In the genomic region with DNA sequence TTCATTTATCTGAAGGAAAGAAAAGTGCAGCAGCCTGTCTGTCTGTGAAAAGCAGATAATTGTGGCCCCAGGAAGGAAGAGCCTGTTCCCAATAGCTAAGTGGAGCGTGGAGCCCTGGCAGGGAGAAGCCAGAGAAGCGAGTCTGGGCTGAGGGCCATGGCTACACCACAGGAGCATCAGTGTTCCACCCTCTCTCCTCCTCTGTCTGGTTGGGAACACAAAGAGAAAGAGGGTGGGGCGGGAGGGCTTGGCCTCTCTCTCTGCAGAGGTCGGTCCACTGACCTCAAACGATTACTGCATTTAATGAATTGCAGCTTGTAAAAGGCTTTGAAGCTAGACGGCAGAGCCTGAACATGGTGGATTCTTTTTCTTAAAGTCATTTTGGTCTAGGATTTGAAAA, we compare ENCODE assay signal across 13 mouse cellular contexts.
A peak's percentile ranks its signal among the peaks of the same experiment; 100 is the strongest.
DNase-seq lines count a peak whose midpoint lies in the region; ATAC-seq and TF ChIP-seq lines count a peak whose summit lies in the region.
"Had no signal": no experiment of that assay in that cellular context is flagged by ENCODE, and none has a peak within 500 bp of the region (broad histone marks: within the 10 kb centered on the region; RNA-seq: fewer than 3 reads in every experiment).

No protein-coding gene starts in this region.

- H3K4me1 ChIP-seq in hindbrain, postnatal 0 days (ENCODE audit: insufficient read depth, low read length): no peaks in the 10 kb centered on the region; the same call in 1 of the 2 replicates
- no peaks in the 10 kb centered on the region for H3K4me1 ChIP-seq in hindbrain, embryonic 11.5 days (replicated peaks; ENCODE audit: control insufficient read depth, insufficient read depth, low read length)
- H3K4me1 ChIP-seq in embryonic facial prominence, embryonic 11.5 days (ENCODE audit: control insufficient read depth, insufficient read depth, low read length): no peaks in the 10 kb centered on the region
- H3K4me1 ChIP-seq: limb, embryonic 13.5 days had no signal

- H3K9ac ChIP-seq in hindbrain, postnatal 0 days (replicated peaks; ENCODE audit: low read length): no peak overlapping the region
- no peak overlapping the region for H3K9ac ChIP-seq in hindbrain, embryonic 11.5 days (ENCODE audit: low read depth, low read length)
- H3K9ac ChIP-seq in embryonic facial prominence, embryonic 11.5 days (replicated peaks; ENCODE audit: low read length): no peak overlapping the region
- H3K9ac ChIP-seq: embryonic facial prominence, embryonic 12.5 days; limb, embryonic 13.5 days had no signal

- WGBS in hindbrain, postnatal 0 days: 18% methylated on average over 6 of the region's 6 CpGs
- WGBS in hindbrain, embryonic 11.5 days: 18% methylated on average over 6 of the region's 6 CpGs
- 18% methylated on average over 6 of the region's 6 CpGs for WGBS in embryonic facial prominence, embryonic 11.5 days

- TF ChIP-seq CTCF in hindbrain, postnatal 0 days (IDR thresholded peaks at IDR 0.05; ENCODE audit: low read depth): no peak

- H3K4me2 ChIP-seq in hindbrain, postnatal 0 days (ENCODE audit: low read depth, low read length): no peak overlapping the region
- H3K4me2 ChIP-seq in hindbrain, embryonic 11.5 days (replicated peaks; ENCODE audit: low read depth, low read length): no peak overlapping the region
- no peak overlapping the region for H3K4me2 ChIP-seq in embryonic facial prominence, embryonic 11.5 days (ENCODE audit: low read depth, low read length)
- H3K4me2 ChIP-seq: embryonic facial prominence, embryonic 12.5 days; limb, embryonic 13.5 days had no signal

- H3K27me3 ChIP-seq in hindbrain, postnatal 0 days (ENCODE audit: insufficient read depth, low read length): no peaks in the 10 kb centered on the region
- no peaks in the 10 kb centered on the region for H3K27me3 ChIP-seq in hindbrain, embryonic 11.5 days (ENCODE audit: control insufficient read depth, insufficient read depth, low read length)
- no peaks in the 10 kb centered on the region for H3K27me3 ChIP-seq in embryonic facial prominence, embryonic 11.5 days (ENCODE audit: control insufficient read depth, insufficient read depth, low read length)
- H3K27me3 ChIP-seq: embryonic facial prominence, embryonic 12.5 days; limb, embryonic 13.5 days had no signal

- no peak overlapping the region for H3K4me3 ChIP-seq in hindbrain, postnatal 0 days (ENCODE audit: low read length)
- H3K4me3 ChIP-seq in hindbrain, embryonic 11.5 days (ENCODE audit: low read depth, low read length): no peak overlapping the region
- no peak overlapping the region for H3K4me3 ChIP-seq in embryonic facial prominence, embryonic 11.5 days (ENCODE audit: low read depth, low read length)
- H3K4me3 ChIP-seq: embryonic facial prominence, embryonic 12.5 days; heart, adult 2 months; limb, embryonic 13.5 days had no signal

- ATAC-seq in hindbrain, postnatal 0 days: peak; percentile 67
- ATAC-seq in hindbrain, embryonic 11.5 days (ENCODE audit: low FRiP score): no peak
- no peak for ATAC-seq in embryonic facial prominence, embryonic 11.5 days (replicated peaks; ENCODE audit: insufficient number of reproducible peaks, low FRiP score, low TSS enrichment, low read depth)
- ATAC-seq: inflammation-experienced regulatory T-cells, adult 6 months had no signal

- H3K36me3 ChIP-seq in hindbrain, postnatal 0 days (ENCODE audit: insufficient read depth, low read length): no peaks in the 10 kb centered on the region
- no peaks in the 10 kb centered on the region for H3K36me3 ChIP-seq in hindbrain, embryonic 11.5 days (ENCODE audit: control insufficient read depth, insufficient read depth, low read length)
- no peaks in the 10 kb centered on the region for H3K36me3 ChIP-seq in embryonic facial prominence, embryonic 11.5 days (replicated peaks; ENCODE audit: control insufficient read depth, insufficient read depth, low read depth, low read length)
- H3K36me3 ChIP-seq: embryonic facial prominence, embryonic 12.5 days; limb, embryonic 13.5 days had no signal

- H3K27ac ChIP-seq in hindbrain, postnatal 0 days: no peak overlapping the region
- H3K27ac ChIP-seq in hindbrain, embryonic 11.5 days (ENCODE audit: low read depth, low read length): no peak overlapping the region
- H3K27ac ChIP-seq in embryonic facial prominence, embryonic 11.5 days (replicated peaks; ENCODE audit: low read depth, low read length): no peak overlapping the region
- H3K27ac ChIP-seq: embryonic facial prominence, embryonic 12.5 days; heart, adult 2 months; limb, embryonic 13.5 days had no signal

- DNase-seq in hindbrain, postnatal 0 days (ENCODE audit: low spot score): peak; percentile 55
- DNase-seq in hindbrain, embryonic 11.5 days (ENCODE audit: low spot score): no peak
- peak; percentile 42 for DNase-seq in urinary bladder, postnatal 14 days (ENCODE audit: low spot score)
- DNase-seq in urinary bladder, adult 2 months (ENCODE audit: low spot score): no peak
- peak; percentile 36 for DNase-seq in embryonic facial prominence, embryonic 11.5 days (ENCODE audit: low spot score)
- DNase-seq in testis, postnatal 14 days (ENCODE audit: low spot score): peak; percentile 60
- no peak for DNase-seq in spleen, adult 12 weeks (ENCODE audit: low spot score)
- DNase-seq in ovary, postnatal 14 days (ENCODE audit: low spot score): no peak
- DNase-seq: lung, postnatal 10 days had no signal

- no peaks in the 10 kb centered on the region for H3K9me3 ChIP-seq in hindbrain, postnatal 0 days (ENCODE audit: low read length)
- H3K9me3 ChIP-seq in hindbrain, embryonic 11.5 days (ENCODE audit: control insufficient read depth, low read length): no peaks in the 10 kb centered on the region
- no peaks in the 10 kb centered on the region for H3K9me3 ChIP-seq in embryonic facial prominence, embryonic 11.5 days (replicated peaks; ENCODE audit: control insufficient read depth, low read length)
- H3K9me3 ChIP-seq: embryonic facial prominence, embryonic 12.5 days; limb, embryonic 13.5 days had no signal

Comparison
In these comparisons a context has a peak if more than half of its experiments do, and no peak if none do; other contexts are left out.
1. DNase-seq: peak in hindbrain, postnatal 0 days (single experiment), urinary bladder, postnatal 14 days (single experiment), embryonic facial prominence, embryonic 11.5 days (single experiment) and testis, postnatal 14 days (single experiment); none in hindbrain, embryonic 11.5 days (single experiment), urinary bladder, adult 2 months (single experiment), spleen, adult 12 weeks (single experiment) and ovary, postnatal 14 days (single experiment).